Mouse (Mus musculus) right cerebral cortex, adult 2 months (tissue): ENCODE data around the gene Lcmt1.
A peak's percentile ranks its signal among the peaks of the same experiment; 100 is the strongest.

Experiments used
- DNase-seq, 2 experiments: peaks; one replicate each; pipeline ENCODE4 v3.0.0; 2021 to 2022; ENCODE audit warnings: low spot score in 2 of 2

Lcmt1 gene

DNA sequence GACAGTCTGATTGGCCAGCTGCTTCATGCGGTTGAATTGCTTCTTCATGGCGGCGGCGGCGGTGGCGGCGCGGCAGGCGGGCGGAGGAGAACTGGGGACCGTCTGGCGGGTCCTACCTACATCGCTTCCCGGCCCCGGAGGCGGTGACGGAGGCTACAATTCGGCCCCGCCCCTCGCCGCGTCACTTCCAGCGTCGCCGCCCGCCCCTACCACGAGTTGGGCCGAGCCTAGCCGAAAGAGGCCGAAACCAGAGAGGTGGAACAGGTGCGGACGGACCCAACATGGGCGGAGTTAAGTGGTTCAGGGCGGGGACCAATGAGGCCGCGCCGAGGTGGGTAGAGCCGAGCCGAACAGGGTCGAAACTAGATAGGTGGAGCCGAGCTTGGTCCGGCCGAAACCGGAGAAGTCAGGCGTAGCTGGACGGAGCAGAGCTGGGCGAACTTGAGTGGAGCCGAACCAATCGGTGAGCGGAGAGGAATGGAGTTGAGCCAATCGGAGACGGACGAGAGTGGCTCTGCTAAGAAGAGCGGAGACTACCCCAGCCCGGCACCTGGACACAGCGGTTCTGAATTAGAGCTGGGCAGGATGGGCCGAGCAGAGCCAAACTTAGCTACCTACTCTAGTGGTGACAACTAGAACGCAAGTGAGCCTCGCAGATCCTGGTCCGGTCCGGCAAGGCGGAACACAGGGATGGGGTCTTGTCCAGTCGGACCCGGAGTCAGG lies at the start of gene Lcmt1, which contains the start of gene Arhgap17:
TSS of gene Lcmt1 (plus strand) at position 26 of the 723 bp plus-strand sequence.
TSS of gene Arhgap17 (minus strand) at position 157 of the 723 bp plus-strand sequence.
- DNase-seq: peak; percentile 94 to 95

DNA sequence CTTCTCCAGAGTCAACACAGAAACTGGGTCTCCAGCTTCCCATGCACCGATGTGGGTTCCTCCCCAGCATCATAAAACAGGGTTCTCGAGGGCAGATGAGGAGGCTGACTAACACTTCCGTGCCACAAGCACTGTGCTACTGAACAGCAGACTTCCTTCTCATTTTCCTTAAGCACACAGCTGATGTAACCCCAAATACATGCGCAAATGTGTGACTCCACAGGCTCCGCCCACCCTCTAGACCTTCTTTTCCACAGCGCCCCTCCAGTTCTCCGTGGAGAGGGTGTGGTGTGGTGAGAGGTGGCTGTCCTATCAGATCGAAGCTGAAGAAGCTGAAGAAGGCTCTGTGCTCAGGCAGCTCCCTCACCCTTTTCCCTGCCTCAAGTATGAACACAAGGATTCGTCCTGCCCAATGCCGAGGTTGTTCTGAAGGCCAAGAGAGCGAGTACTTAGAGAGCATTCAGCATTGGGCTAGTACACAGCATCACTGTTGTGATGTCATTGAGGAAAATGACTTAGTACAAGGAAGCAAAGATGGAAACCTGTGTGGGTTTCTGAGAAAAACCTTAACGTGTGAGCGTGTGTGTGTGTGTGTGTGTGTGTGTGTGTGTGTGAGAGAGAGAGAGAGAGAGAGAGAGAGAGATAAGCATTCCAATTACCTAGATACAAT lies 47.0 kb upstream of the Lcmt1 start:
- DNase-seq: no peak

DNA sequence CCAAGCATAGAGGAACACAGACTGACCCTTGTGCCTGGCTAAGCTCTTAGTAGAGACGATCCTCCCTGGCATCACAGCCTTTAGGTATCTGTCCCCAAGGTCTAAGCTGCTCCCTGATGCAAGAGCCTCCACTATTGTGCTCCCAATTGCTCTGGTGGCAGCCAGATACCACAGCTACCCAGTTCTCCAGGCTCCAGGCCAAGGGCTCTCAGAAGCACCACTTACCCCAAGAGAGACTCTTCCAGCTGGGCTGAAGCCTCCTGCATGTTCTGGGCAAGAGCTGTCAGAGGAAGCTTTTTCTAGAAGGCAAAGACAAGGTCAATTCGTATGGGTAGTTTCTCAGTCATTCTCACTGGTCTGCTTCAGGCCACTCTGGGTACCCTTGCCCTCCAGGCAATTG lies 46.2 kb upstream of the Lcmt1 start:
- no peak for DNase-seq

DNA sequence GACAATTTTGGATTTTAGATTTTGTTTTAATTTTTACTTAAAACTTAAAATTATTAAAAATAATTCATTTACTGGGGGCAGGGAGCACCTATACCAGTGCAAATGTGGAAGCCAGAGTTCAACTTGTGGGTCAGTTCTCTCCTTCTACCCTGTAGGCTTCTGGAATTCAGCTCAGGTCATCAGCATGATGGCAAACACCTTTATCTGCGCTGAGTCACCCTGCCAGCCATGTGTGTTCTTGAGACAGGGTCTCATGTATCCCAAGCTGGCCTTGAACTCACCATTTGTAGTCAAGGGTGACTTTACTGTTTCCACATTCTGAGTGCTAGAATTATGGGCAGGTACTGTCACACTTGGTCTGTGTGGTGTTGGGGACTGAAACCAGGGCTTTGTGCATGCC lies 45.5 kb upstream of the Lcmt1 start:
- no peak for DNase-seq

DNA sequence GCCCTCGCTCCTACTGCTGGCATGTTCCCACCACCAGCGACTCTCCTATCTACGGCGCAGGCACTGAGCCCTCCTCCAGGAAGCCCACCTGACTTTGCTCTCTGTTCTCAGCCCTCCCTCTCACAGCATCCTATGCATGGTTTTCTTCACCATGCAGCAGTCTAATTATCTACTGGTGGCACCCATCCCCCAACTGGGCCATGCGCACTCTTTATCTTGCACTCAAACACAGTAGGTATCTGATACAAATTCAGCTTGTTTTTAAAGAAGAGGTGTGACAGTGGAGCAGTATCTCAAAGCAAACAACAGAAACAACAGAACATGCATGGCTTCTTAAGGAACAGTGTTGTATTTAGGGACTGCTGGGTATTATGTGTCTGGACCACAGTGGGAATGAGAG lies 43.5 kb upstream of the Lcmt1 start:
- no peak for DNase-seq

DNA sequence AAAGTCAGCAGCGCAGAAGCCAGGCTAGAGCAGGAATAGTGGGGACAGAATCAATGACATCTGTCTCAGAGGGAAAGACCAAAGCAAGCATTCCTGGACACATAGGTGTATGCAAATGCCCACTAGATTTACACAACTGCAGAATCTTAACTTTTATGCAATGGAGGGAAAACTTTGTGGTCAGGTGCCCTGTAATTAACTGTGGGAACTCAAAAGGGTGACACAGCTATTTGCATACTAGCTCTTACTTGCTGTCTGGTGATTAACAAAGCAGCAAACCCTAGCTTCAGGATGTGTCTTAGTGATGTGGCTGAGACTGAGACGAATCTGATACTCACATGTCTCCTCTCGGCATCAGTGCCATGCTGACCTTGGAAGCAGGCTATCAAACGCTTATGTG lies 42.7 kb upstream of the Lcmt1 start:
- DNase-seq: no peak

DNA sequence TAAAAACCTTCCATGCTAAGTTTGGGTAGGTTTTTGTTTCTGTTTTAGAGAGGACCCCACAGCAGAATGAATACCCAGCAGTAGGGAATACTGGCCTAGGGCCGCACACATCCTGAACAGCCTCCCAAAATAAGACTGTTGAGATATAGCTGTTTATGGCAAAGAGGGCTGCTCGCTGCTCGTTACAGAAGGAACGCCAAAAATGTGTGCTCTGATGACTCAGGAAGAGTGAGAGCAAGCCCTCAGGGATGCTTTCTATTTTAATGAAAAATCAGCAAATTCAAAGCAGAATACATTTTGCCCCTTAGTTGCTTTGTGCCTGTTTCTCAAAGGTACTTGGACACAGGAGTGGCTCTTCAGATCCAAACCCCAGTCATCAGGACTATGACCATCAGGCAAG lies 41.7 kb upstream of the Lcmt1 start:
- no peak for DNase-seq

DNA sequence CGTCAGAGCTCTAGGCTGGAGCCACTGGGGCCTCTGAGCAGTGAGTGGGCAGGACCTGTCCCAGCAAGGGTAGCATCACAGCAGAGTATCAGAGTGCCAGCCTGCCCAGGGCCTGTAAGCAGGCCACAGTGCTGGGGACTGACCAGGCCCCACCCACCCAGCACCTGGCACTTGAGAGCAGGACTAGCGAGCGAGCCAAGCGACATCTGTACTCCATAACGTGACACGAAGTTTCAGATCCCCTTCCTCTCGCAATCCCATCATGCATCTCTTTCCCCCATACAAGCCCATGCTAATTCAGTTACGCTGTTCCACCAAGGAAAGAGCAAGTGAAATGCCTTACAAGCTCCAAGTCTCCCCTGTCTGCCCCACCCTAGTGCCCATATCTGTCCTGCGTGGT lies 39.1 kb upstream of the Lcmt1 start:
- no peak for DNase-seq

DNA sequence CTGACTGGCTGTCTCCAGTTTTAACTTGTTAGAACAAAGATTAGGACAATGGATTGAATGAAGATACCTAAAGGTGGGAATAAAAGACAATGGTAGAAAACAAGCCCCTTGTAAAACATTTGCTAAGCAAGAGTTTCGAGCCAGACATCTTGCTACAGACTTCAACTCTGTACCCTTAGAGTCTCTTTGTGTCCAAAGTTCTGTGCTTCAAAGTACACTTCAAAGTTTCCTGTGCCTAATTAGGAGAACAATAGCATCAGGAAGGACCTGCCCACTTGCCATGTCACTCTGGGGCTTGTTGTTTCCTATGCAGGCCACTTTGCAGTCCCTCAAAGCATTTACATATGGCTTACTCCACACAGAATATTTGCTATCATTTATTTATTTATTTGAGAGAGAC lies 33.3 kb upstream of the Lcmt1 start:
- no peak for DNase-seq

DNA sequence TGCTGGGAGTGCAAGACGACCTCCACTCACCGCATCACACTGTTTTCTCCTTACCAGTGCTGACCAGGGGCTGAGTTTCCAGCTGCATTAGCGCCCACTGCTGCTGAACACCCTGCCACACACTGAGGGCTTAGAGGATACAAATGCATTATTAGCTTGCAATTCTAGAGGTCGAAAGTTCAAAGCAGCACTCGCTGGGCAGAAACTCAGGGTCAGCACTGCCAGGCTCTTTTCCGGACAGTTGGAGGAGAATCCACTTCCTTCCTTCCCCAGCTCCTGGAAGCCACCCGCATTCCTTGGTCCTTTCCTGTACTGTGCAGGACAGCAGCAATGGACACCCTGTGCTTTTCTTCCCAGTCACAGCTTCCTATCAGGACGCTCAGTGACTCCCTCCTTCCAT lies 31.2 kb upstream of the Lcmt1 start:
- no peak for DNase-seq

DNA sequence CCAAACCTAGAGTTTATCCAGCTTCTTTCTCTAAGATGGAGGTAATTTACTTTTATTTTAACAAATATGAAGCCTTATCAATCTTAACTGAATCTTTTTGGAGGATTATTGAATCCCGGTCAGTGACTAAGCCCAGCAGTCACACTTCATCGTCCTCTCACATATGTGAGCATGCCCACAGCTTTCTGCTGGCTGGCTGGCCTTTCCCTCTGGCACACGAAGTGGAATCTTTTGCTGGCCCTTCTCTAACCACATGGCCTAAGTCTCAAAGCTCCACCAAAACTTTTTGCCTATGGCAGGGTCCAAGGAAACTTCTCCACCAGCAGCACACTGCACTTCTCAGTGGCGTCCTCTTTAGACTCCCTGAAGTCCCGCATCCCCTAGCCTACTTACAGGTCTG lies 27.7 kb upstream of the Lcmt1 start:
- DNase-seq: no peak

DNA sequence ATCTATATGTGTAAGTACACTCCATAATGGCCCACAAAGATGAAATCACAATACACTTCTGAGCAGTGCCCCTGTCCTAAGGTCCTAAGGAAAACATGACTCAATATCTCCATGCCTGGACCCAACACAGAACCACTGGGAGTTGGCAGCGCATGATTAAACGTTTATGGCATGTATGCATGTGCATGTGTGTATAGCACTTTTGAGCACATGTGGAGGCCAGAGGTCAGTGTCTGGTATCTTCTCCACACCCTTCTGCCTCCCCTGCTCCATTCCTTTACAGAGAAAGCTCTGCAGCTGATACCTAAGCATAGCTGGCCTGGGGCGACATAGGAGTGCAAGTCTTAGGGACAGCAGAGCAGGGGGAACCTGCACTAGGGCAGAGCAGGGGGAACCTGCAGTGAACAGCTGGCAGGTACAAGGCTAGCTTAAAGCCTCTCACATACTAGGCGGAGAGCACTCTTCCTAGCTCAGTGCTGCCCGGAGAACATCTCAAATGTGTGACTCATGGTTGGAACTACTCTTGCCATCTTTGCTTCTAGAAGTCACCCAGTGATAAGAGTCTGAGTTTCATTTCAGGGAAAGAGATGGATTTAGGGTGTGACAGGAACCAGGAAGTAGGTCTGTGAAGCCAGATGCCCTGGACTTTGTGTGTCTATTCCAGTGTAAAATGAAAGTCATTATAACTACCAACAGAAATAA lies 25.4 kb upstream of the Lcmt1 start:
- DNase-seq: no peak

DNA sequence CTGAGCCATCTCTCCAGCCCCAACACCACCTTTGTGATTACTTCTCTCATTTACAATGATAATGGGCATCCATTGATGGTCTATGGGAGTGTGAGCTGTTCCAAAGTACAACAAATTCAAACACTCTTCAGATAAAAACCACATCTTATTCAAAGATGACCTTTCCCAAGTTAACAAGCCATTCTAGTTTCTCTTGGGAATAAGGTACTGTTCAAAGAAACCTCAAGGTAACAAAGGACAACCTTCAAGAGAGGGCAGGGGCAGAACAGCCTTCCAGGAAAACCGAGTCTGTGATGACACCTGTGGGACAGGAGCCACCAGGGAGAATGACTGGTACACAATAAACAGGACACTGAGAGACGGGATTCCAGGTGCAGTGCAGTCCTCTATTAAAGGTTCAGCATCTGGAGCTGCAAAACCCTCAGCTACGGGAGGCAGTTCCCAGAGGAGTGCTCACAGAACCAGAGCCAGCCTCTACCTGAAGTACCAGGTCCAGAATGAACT lies 24.5 kb upstream of the Lcmt1 start:
- no peak for DNase-seq

DNA sequence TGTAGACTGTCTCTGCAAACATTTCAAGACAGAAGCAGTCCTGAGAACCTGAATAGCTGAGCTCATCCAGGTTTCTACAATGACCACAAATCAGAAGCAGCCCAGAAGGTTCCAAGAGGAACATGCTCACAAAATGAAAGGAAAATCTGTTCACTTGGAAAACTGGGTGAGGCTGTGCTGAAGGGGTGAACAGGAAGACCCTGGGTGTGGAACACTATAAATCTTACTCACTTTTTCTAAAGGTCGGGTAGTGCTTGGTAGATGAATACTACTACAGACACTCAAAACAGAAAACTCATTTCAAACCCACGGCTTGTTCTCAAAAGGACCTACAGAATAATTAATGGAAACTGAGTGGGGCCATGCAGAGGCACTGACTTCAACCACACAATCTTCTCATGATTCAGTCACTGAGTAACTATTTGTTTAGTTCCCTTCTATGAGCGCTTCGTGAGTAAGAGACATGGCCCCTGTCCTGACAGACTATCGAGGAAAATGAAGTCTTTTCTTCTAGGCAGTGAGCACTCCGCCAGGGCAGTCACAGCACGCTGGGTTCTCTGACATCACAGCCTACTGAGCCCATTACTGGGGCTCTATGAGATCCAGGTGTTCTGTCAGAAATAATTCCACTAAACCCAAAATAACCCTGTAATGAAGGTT lies 22.8 kb upstream of the Lcmt1 start:
- no peak for DNase-seq

DNA sequence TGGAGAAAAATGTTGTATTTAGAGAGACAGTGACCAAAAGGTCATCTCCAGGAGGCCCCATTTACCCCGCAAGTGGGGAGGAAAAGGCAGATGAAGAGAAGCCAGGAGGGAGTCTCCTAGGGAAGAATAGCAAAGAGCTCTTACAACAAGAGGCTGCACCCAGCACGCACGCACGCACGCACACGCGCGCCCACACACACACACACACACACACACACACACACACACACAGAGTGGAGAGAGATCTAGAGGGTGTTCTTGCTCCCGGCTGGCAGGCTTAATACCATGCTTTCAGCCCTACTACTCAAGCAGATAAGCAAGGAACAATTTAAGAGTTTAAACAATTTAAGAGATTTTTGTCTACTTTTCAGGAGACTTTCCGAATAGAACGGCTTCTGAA lies 19.8 kb upstream of the Lcmt1 start:
- DNase-seq: no peak

DNA sequence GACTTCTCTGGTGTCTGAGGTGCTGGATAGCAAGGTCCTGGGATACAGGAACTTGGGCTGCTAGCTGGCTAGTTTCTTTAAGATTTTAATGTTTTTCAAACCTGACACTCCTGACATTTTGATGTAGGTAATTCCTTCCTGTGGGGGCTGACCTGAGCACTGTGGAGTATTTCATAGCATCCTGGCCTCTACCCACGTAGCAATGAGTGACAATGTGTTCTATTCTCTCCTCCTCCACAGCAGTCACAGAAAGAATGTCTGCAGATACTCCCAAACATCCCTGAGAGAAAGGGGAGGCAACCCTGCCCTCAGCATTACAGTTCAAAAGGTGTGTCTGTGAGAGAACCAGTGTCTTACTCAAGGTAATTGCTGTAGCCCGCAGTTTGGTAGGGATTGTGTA lies 19.3 kb upstream of the Lcmt1 start:
- no peak for DNase-seq

DNA sequence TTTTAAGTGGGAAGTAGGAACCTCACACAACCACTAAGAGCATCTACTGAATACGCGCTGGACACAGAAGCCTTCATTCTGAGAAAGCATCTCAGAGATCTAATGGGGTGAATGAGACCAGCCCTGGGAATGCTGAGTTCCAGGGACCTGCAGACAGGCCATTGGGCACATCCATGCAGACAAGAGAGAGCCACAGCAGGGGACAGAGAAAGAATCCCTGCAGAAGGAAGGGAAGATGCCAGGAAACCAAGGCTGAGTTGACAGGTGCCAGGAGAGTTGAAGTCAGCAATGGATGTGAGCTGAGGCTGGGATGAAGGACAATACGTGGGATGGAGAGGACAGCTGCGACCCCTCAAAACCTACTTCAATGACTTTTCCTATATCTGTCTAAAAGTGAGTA lies 16.5 kb upstream of the Lcmt1 start:
- no peak for DNase-seq

DNA sequence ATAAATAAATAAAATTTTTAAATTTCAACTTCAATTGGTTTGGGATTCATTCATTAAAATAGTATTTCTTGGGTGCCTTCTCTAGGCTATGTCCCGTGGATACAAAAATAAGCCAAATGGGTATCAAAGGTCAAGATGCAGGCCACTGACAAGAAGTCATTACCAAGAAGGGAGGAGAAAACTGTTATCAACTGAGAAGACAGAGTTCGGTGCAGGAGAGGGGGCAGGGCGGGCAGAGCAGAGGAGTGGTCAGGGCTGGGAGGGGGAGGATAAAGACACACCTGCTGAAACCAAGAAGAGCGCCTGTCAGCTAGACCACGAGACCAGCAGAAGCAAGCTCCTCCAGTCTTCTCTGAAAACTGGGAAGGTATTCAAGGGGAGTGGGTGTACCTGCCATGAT lies 15.7 kb upstream of the Lcmt1 start:
- no peak for DNase-seq

DNA sequence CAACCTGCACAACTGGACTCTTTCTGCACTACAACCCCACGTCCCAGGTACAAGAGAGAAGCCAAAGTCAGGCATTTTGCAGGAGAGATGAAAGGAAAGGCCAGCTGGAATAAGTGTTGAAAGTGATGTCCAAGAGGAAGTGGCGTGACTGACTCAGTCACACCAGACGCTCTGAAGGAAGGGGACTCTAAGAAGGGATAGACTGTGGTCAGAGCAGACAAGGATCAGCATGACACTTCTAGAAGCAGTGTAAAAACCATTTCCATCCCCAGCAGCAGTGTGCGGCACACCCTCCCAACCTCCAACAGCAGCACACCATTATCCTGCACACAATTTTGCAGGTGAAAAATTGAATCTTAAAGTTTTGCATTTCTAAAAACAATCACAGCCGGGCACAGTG lies 15.2 kb upstream of the Lcmt1 start:
- no peak for DNase-seq

DNA sequence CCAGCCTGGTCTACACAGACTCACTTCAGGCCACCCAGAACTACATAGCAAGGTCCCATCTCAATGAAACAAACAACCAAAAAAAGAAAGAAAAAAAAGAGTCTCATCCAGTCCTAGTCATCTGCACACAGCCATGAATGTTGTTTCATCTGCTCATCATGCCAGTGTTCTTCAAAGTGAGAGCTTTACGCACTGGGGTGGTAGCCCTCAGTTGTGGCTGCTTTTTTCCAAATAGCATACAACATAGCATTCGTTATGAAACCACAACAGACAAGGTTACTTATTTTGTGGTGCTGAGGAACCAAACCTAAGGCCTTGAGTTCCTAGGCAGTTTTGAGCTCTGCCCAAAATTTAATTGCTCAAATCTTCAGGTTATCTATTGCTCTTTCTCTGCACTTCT lies 14.7 kb upstream of the Lcmt1 start:
- no peak for DNase-seq

DNA sequence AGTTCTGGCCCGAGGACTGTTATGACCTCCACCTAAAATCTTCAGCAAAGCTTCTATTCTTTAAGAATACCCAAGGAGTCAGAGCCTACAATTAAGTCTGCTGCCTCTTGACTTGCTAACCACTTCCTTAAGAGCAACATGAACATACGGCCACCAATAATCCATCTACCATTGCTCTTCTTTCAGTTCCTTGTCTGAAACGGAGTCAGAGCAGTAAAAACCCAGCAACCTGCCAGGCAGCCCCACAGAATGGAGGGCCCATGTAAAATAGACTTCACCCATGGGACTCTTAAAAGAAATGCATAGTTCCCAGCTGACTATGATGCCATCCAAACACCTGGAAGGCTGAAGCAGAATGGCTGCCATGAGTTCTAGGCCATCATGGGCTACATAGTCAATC lies 13.4 kb upstream of the Lcmt1 start:
- no peak for DNase-seq

DNA sequence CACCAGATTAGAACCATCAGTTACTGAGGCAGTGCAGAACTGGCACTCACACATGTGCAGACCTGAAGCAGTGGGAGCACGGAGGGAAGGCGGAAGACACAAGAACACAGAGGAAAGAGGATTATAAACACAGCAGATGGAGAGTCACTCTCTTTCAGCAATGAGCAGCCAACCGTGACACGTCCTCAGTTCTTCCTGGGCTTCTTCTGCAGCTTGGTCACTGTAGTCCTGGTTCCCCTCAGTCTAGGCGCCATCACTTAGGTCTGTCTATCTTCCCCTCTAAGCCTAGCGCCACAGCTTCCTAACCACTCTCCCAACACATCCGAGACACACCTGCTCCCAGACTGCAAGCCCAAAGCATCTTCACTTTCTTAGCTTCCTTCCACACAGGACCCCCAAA lies 10.5 kb upstream of the Lcmt1 start:
- DNase-seq: no peak
